Mouse (Mus musculus): ENCODE data around the gene Dusp9.

Gene Dusp9

DNA sequence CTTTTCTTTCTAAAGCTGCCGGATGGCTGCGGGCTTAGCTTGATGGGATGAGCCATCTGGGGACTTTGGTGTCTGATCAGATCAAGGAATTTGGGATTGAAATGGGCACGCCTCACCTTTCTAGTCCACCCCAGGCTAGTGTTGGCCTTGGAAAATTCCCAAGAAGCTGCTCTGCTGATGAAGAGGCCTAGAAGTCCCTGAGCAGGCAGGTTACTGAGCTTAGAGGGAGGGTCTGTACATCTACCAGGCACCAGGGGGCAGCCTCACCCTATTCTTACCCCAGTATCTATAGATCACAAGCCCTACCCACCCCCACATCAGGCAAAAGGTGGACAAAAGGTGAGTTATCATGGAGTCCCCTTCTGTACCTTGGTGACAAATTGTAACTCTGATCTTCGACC lies 32.8 kb downstream of the Dusp9 start:
- DNase-seq: peak; percentile 73 to 78

DNA sequence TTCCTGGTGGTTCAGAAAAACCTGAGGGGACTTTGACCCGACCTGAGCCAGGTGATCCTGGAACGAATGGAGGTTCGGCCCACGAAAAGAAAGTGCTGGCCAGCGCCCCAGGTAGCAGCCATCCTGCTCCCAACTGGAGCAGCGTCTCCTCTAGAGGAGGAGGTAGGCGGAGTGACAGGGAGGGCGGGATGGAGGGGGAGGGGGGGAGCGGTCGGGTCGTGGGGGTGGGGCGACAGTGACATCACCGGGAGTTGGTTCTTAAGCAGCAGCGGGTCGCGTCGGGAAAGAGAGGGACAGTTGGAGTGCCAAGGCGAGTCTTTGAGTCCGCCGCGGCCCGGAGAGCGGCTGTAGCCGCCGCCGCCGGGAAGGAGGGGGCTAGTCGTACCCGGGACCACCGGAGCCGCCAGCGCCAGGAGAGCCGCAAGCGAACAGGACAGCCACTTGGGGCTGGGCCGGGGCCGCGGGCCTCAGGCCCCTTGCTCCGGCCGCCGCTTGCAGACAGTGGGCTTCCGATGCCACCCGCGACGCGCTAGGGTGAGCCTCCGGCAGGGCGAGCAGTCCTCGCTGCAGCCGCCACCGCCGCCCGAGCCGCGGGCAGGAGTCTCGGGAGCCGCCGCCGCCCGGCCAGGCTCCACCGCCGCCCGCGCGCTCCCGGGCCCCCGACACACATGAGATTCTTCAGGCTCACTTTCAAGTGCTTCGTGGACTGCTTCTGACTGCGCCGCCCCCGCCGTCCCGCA lies 33.8 kb downstream of the Dusp9 start, which contains the start of gene Slc6a8:
Gene Slc6a8, plus strand, starts transcription at position 272 of the 740 bp plus-strand sequence.
- DNase-seq: peak; percentile 81 to 88

DNA sequence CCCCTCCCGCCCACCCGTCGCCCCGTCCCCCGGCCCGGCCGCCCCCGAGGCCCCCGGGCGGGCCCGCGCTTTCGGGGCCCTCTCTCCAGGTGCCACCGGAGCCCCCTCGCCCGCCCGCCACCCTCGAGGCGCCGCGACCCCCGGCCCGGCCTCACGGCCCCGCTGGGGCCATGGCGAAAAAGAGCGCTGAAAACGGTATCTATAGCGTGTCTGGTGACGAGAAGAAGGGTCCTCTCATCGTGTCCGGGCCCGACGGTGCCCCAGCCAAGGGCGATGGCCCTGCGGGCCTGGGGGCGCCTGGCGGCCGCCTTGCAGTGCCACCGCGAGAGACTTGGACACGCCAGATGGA lies 34.4 kb downstream of the Dusp9 start:
- peak in 1 of 2 experiments; percentile 50 for DNase-seq

GRCm38 (mm10) chrX:73673968-73674661 lies 34.9 kb downstream of the Dusp9 start:
- peak; percentile 52 to 56 for DNase-seq

DNA sequence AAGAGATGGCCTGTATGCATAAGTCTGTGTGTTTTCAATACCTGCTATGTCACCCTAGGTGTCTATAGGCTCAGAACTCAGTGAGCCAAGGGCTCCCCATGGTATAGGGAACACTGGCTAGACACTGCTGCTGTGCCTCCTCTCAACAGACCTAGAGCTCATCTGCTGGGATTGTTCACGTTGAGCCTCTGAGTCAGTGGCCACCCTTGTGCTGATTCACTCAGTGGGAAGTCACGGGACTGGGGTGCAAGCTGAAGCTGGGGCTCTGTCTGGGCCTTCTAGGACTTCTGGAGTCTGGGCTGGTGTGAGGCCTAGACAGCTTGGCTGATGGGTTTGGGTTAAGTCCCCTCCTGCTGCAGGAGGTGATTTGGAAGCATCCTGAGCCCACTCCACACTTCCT lies 36.0 kb downstream of the Dusp9 start:
- DNase-seq: no peak

DNA sequence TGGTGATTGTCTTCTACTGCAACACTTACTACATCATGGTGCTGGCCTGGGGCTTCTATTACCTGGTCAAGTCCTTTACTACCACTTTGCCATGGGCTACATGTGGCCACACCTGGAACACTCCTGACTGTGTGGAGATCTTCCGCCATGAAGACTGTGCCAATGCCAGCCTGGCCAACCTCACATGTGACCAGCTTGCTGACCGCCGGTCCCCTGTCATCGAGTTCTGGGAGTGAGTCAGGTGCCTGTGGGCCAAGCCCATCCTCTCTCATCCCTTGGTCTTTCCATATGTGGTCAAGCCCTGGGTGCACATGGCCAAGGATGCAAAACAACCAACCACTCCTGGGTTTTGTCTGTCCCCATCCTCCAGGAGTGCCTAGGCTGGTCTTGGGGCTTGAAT lies 37.4 kb downstream of the Dusp9 start:
- DNase-seq: no peak

DNA sequence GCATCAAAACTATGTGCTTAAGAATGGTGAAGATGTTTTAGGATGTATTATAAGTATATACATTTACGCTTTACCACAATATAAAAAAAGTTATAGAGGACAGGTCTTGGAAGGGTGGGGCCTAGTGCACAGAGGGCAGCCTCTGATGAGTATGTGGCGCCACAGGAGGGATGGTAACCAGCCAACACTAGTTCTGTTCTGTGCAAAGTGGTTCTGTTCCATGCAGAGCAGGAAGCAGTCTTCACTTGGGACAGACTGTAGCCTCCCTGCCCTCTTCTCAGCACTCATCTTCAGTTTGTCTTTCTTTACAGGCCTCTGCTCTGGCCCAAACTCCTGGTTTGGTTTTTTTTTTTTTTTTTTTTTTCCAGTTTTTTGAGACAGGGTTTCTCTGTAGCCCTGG lies 44.9 kb downstream of the Dusp9 start:
- DNase-seq: no peak

- no peak for DNase-seq
Observed at GRCm38 (mm10) chrX:73684978-73685377, 45.8 kb downstream of the Dusp9 start.

GRCm38 (mm10) chrX:73685629-73686028 lies 46.4 kb downstream of the Dusp9 start:
- DNase-seq: peak; percentile 43 to 58

GRCm38 (mm10) chrX:73690917-73691629 lies 51.9 kb downstream of the Dusp9 start:
- DNase-seq: peak; percentile 60 to 72

Measured in cerebellum, postnatal 25 days (tissue).